Comparison of ENCODE assay signal across 18 mouse cellular contexts in the genomic region with DNA sequence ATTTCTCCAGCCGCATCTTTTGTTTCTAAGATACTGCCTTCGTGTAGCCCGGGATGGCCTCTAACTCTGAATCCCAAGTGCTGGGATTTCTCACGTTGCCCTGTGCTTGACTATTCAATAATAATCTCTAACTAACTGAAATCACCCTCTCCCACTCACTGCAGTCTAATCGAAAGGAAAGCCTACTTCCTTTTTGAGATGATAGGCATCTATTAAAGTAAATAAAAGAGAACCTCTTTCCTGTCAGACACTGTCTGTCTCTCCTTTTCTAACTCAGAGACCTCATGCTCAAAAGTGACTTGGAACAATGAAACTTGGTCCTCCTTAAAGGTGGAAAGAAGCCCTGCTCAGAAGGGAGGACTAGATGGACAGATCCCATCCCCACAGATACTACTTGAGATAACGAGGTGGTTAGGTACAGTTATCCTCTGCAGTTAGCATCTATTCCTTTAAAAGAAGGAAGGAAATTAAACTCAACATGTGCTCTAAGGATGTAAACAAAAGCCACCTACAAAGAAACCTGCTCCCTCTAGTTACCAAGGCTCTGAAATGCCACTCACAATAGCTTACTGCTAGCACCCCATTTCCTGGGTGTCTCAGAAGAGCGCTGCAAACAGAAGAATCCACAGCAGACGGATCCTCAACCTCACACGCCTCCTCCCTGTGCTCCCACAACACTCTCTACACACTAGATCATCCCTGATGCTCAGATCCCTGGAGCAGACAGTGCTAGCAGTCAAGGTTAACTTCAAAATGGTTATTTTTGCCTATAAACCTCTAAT. TPM values are rescaled to one million over a fixed set of nuclear protein-coding genes. Genes with fewer than 3 reads are reported as not detected.
"Had no signal": no experiment of that assay in that cellular context is flagged by ENCODE, and none has a peak within 500 bp of the region (broad histone marks: within the 10 kb centered on the region; RNA-seq: fewer than 3 reads in every experiment).

No protein-coding gene starts in this region.

- H3K9ac ChIP-seq: limb, embryonic 12.5 days; liver, embryonic 13.5 days; liver, postnatal 0 days; lung, embryonic 15.5 days; midbrain, embryonic 12.5 days had no signal

- H3K4me3 ChIP-seq: limb, embryonic 12.5 days; liver, embryonic 13.5 days; lung, embryonic 15.5 days; midbrain, embryonic 12.5 days had no signal

- H3K4me1 ChIP-seq: limb, embryonic 12.5 days; liver, embryonic 13.5 days; lung, embryonic 15.5 days; midbrain, embryonic 12.5 days had no signal

- DNase-seq: kidney, adult 9 months; kidney, postnatal 36 days; liver; liver, embryonic 13.5 days; liver, postnatal 0 days; lung, postnatal 14 days; retina, postnatal 1 day; right cerebral cortex, postnatal 14 days; thymus, adult 18-20 months; thymus, postnatal 36 days had no signal

- H3K4me2 ChIP-seq: limb, embryonic 12.5 days; liver, embryonic 13.5 days; lung, embryonic 15.5 days; midbrain, embryonic 12.5 days had no signal

- H3K27ac ChIP-seq: kidney, postnatal 0 days; limb, embryonic 12.5 days; liver, embryonic 13.5 days; lung, embryonic 15.5 days; midbrain, embryonic 12.5 days had no signal

- ATAC-seq: intestine, embryonic 16.5 days; liver, postnatal 0 days; midbrain, embryonic 16.5 days had no signal

- H3K27me3 ChIP-seq: limb, embryonic 12.5 days; liver, embryonic 13.5 days; lung, embryonic 15.5 days; midbrain, embryonic 12.5 days had no signal

- H3K9me3 ChIP-seq: limb, embryonic 12.5 days; liver, embryonic 13.5 days; lung, embryonic 15.5 days; midbrain, embryonic 12.5 days had no signal

RNA-seq across cellular contexts. Expression of a gene that starts 24.7 kb away (rescaled TPM):
- total RNA-seq: megakaryocyte-erythroid progenitor cell, adult 5-6 weeks; neutrophil, adult 5-6 weeks had no signal
